Mouse (Mus musculus): ENCODE measurements around the gene Ppl. TPM values are rescaled to one million over a fixed set of nuclear protein-coding genes. Genes with fewer than 3 reads are reported as not detected.

Ppl gene
- polyA plus RNA-seq, 1 experiment from 2014 or later, result 0.39 TPM

DNA sequence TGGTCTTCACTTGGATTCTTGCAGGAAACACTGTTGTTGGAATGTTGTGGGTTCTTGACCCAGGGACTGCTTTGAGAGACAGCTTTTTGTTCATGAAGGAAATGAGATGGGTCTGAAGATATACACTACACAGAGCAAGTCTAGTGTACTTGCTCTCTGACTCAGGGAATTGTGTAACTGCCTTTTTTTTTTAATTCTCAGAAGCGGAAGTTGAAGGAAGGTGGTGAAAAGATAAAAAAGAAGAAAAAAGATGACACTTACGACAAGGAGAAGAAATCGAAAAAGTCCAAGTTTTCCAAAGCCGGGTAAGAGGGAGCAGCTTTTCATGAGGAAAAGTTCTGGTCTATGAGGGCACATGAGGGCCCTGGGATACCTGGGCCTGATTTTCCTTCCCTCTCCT, 68.7 kb downstream of the Ppl start:
- no peaks in the 10 kb centered on the region for H3K9me3 ChIP-seq
- 93% methylated on average over 4 of the region's 4 CpGs for WGBS
- H3K4me3 ChIP-seq, result no peak overlapping the region
- no peak overlapping the region for H3K9ac ChIP-seq
- ATAC-seq (replicated peaks), result no peak
- H3K27ac ChIP-seq, result no peak overlapping the region
- no peak overlapping the region for H3K4me2 ChIP-seq
- H3K27me3 ChIP-seq (replicated peaks), result no peaks in the 10 kb centered on the region
- peaks cover 47% of the 10 kb centered on the region for H3K36me3 ChIP-seq (replicated peaks)
- H3K4me1 ChIP-seq, result no peaks in the 10 kb centered on the region

DNA sequence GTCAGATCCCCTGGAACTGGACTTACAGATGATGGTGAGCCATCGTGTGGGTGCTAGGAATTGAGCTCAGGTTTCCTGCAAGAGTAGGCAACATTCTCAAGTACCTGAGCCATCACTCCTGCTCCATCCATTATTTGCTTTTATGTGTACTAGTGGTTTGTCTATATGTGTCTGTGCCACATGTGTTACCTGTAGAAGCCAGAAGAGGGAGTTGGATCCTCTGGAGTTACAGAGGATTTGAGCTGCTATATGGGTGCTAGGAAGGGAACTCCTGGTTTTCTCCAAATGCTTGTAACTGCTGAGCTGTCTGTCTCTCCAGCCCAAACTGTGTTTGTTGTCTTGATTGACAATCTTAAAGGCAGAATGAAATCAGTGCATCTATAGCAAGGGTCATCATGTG, 74.1 kb downstream of the Ppl start:
- Histone ChIP-seq H3K4me2 (no peak overlapping the region), H3K27me3 (replicated peaks) (no peaks in the 10 kb centered on the region), H3K9ac (no peak overlapping the region), H3K9me3 (no peaks in the 10 kb centered on the region), H3K36me3 (replicated peaks) (peaks cover 20% of the 10 kb centered on the region), H3K4me3 (no peak overlapping the region), H3K27ac (no peak overlapping the region), H3K4me1 (0 out of 2 replicates have a peak, but pooled peaks cover 6% of the 10 kb centered on the region)
- 90% methylated on average over 1 of the region's 1 CpGs for WGBS
- ATAC-seq (replicated peaks), result no peak

DNA sequence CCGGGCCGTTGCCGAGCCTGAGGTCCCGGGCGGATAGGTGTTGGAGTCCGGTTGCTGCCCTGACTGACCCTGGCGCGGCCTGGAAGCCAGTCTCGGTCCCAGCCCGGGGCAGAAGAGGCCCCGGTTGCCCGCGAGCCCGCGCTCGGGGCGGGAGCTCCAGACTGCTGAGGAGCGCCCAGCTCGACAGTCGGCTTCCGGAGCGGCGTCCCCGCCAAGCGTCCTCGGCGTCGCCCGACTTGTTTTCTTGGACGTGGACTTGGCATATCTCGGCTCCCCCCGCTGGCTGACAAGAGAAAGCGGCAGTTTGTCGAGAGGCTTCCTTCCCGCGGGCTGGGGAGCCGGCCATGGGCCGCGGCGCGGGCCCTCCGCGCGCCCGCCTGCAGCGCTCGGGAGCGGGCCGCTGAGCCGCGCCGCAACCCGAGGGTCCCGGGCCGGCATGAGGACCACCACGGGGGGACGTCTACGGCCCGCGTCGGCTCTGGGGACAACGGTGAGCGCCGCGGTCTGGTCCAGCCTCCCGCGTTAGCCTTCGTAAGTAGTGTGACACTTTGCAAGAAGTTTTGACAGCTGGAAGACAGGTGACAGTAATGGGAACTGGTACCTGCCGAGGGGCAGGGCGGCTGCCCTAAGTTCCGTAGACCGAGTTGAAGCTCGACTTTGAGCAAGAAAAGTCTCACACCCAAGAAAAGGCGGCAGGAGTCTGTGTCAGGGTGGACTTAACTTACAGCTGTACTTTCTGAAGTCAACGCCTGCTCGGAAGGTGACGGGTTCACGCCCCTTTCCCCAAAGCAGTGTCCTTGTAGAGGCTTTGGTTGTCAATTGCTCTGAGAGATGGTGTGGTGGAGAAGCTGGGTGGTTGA, 81.7 kb downstream of the Ppl start:
- peak; percentile 84 for ATAC-seq (replicated peaks)
- peaks cover 41% of the 10 kb centered on the region for H3K4me1 ChIP-seq
- H3K9ac ChIP-seq, result peak overlapping the region; percentile 91
- H3K4me3 ChIP-seq, result peak overlapping the region; percentile 94
- peak overlapping the region; percentile 90 for H3K4me2 ChIP-seq
- H3K27ac ChIP-seq, result peak overlapping the region; percentile 96
- peaks cover 19% of the 10 kb centered on the region for H3K36me3 ChIP-seq (replicated peaks)
- H3K9me3 ChIP-seq, result no peaks in the 10 kb centered on the region
- under 1% methylated on average over 77 of the region's 78 CpGs for WGBS
- no peaks in the 10 kb centered on the region for H3K27me3 ChIP-seq (replicated peaks)

DNA sequence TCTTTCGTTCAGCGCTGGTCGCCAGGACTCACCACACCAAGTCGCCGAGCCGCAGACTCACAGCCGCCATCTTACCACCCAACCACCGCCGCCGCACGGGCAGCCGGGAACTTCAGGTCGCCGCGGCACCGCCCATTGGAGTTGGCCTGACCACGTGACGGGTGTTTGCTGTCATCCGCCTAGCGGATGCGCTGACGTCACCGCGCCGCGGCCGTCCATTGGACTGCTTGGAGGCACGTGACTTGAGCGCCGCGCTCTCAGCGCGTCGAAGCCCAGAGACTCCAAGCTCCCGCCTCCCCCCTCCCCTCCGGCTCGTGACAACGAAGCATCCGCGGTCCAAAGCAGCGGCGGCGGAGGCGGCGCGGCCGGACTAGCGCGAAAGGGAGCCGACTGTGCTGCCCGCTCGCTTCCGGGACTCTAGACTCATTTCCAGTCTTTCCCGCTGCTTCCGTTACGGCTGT, 82.4 kb downstream of the Ppl start, which contains the start of the genes Glyr1 and Ubn1:
Gene Glyr1 (minus strand): TSS at position 90 of the 461 bp plus-strand sequence.
Gene Ubn1 (plus strand): TSS at position 284 of the 461 bp plus-strand sequence.
- Histone ChIP-seq H3K9ac (peak within 1 kb of the TSS; percentile 91), H3K4me1 (peaks cover 41% of the 10 kb centered on the region), H3K36me3 (replicated peaks) (peaks cover 25% of the 10 kb centered on the region), H3K27ac (peak within 1 kb of the TSS; percentile 96), H3K4me3 (peak within 1 kb of the TSS; percentile 94), H3K9me3 (no peaks in the 10 kb centered on the region), H3K4me2 (peak within 1 kb of the TSS; percentile 90), H3K27me3 (replicated peaks) (no peaks in the 10 kb centered on the region)
- peak; percentile 100 for ATAC-seq (replicated peaks)
- under 1% methylated on average over 56 of the region's 56 CpGs for WGBS

DNA sequence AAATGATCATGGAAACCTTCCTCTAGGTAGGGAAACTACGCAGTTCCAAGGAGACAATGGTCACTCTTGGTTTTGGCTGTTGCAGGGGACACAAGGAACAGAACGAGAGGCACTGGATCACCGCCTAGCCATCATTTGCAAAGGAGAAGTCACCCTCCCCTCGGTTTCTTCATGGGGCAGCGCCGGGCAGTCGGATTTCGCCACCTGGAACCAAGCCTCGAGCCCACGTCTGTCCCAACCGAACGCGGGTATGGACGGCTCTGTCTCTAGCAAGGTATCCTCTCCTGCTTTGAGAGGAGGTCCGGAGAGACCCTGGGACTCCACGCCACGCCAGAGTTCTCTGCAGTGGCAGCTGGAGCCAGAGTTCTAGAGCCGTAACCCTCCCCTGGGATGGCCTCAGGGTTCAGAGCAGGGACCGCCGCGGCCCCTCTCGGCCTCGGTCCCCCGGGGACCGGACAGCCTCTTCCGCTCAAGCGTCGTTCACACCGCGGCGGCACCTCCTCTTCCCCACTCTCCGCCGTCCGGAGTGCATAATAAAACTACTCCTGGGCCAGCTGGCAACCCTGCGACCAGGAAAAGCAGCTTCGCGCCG, 82.9 kb downstream of the Ppl start:
- Histone ChIP-seq H3K9ac (peak overlapping the region; percentile 86), H3K27ac (peak overlapping the region; percentile 88), H3K27me3 (replicated peaks) (no peaks in the 10 kb centered on the region), H3K4me1 (peaks cover 41% of the 10 kb centered on the region), H3K4me2 (peak overlapping the region; percentile 83), H3K4me3 (peak overlapping the region; percentile 94), H3K9me3 (no peaks in the 10 kb centered on the region), H3K36me3 (replicated peaks) (peaks cover 27% of the 10 kb centered on the region)
- under 1% methylated on average over 38 of the region's 38 CpGs for WGBS
- ATAC-seq (replicated peaks), result peak; percentile 79

DNA sequence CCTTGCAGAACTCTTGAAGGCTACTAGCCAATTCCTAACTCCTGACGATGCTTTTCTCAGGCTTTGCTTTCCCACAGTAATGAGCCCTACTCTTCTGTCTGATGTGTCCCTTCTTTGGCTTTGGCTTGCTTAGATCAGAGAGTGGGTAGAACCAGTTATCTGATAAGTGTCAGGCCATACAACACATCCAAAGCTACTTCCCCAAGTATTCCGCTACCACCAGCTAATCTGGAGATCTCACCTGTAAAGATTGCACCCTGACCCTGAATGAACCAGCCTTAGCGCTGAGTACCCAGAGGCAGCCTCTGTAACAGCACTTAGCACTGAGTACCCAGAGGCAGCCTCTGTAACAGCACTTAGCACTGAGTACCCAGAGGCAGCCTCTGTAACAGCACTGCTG, 86.9 kb downstream of the Ppl start:
- Histone ChIP-seq H3K9me3 (no peaks in the 10 kb centered on the region), H3K27ac (no peak overlapping the region), H3K36me3 (replicated peaks) (peaks cover 57% of the 10 kb centered on the region), H3K4me3 (no peak overlapping the region), H3K9ac (no peak overlapping the region), H3K4me2 (no peak overlapping the region), H3K27me3 (replicated peaks) (no peaks in the 10 kb centered on the region), H3K4me1 (peaks cover 19% of the 10 kb centered on the region)
- WGBS, result 98% methylated on average over 3 of the region's 3 CpGs
- no peak for ATAC-seq (replicated peaks)

DNA sequence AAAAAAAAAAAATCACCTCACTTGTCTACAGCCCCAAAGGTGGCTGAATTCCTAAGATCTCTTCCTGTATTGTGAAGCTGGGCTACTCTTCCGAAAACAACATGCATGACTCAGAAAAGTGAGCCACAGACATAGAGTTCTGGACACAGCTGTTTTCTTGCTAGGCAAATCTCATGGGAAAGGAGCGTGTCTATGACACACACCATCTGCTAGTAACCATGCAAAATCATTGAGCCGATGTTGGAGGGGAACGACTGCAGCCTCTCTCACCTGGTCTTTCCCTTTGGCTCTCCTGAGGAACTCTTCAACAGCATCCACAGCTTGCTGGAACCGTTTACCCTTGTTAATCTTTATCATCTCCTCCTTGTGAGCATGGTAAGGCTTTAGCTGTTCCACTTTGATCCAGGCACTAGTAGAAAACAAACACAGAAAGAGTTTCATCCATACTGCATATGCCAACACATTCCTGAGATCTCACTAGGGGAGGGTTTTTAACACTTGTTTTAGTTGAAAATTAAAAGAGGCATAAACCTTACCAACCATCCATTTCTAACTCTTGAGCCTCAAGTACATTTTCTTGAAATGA, 95.5 kb downstream of the Ppl start:
- no peak for ATAC-seq (replicated peaks)
- peaks cover 62% of the 10 kb centered on the region for H3K36me3 ChIP-seq (replicated peaks)
- H3K27me3 ChIP-seq (replicated peaks), result no peaks in the 10 kb centered on the region
- no peak overlapping the region for H3K4me3 ChIP-seq
- H3K4me2 ChIP-seq, result no peak overlapping the region
- no peaks in the 10 kb centered on the region for H3K4me1 ChIP-seq
- H3K27ac ChIP-seq, result no peak overlapping the region
- H3K9me3 ChIP-seq, result no peaks in the 10 kb centered on the region
- H3K9ac ChIP-seq, result no peak overlapping the region
- WGBS, result 76% methylated on average over 5 of the region's 5 CpGs

Other genes starting within 250 kb of the Ppl start
- gene Mgrn1, start 246.2 kb downstream of the Ppl start, polyA plus RNA-seq (2015; fragmentation: Nextera tagmentation; extraction: Ambion mirVana), result 124 and 131 TPM in 2 replicates
- gene Nudt16l1, start 193.7 kb downstream of the Ppl start, polyA plus RNA-seq (2015; fragmentation: Nextera tagmentation; extraction: Ambion mirVana), result 123 and 132 TPM in 2 replicates
- 80.0 and 86.3 TPM in 2 replicates for gene Anks3, start 168.2 kb downstream of the Ppl start, polyA plus RNA-seq (2015; fragmentation: Nextera tagmentation; extraction: Ambion mirVana)
- gene Sept12, start 134.6 kb downstream of the Ppl start, polyA plus RNA-seq (2015; fragmentation: Nextera tagmentation; extraction: Ambion mirVana), result not detected in 2 replicates
- gene Smim22, start 125.1 kb downstream of the Ppl start, polyA plus RNA-seq (2015; fragmentation: Nextera tagmentation; extraction: Ambion mirVana), result 1.6 and 2.0 TPM in 2 replicates
- 157 TPM in 2 replicates for gene Rogdi, start 118.9 kb downstream of the Ppl start, polyA plus RNA-seq (2015; fragmentation: Nextera tagmentation; extraction: Ambion mirVana)
- 201 and 207 TPM in 2 replicates for gene Glyr1, start 82.6 kb downstream of the Ppl start, polyA plus RNA-seq (2015; fragmentation: Nextera tagmentation; extraction: Ambion mirVana)
- 15.1 and 16.0 TPM in 2 replicates for gene Ubn1, start 82.4 kb downstream of the Ppl start, polyA plus RNA-seq (2015; fragmentation: Nextera tagmentation; extraction: Ambion mirVana)
- 0.60 and 0.83 TPM in 2 replicates for gene Sec14l5, start 14.7 kb upstream of the Ppl start, polyA plus RNA-seq (2015; fragmentation: Nextera tagmentation; extraction: Ambion mirVana)
- gene Nagpa, start 71.6 kb upstream of the Ppl start, polyA plus RNA-seq (2015; fragmentation: Nextera tagmentation; extraction: Ambion mirVana), result 11.4 and 14.3 TPM in 2 replicates
- 14.8 and 15.9 TPM in 2 replicates for gene AU021092, start 89.9 kb upstream of the Ppl start, polyA plus RNA-seq (2015; fragmentation: Nextera tagmentation; extraction: Ambion mirVana)
- 44.5 and 44.8 TPM in 2 replicates for gene Alg1, start 101.2 kb upstream of the Ppl start, polyA plus RNA-seq (2015; fragmentation: Nextera tagmentation; extraction: Ambion mirVana)
- gene Eef2kmt, start 123.6 kb upstream of the Ppl start, polyA plus RNA-seq (2015; fragmentation: Nextera tagmentation; extraction: Ambion mirVana), result 6.9 and 7.7 TPM in 2 replicates